In genomic region chr10:80190491-80191051, GRCm38 (mm10) we compare ENCODE assay signal across 8 mouse cellular contexts. TPM values are rescaled to one million over a fixed set of nuclear protein-coding genes. Genes with fewer than 3 reads are reported as not detected.
DNase-seq lines count a peak whose midpoint lies in the region; ATAC-seq lines count a peak whose summit lies in the region.

No protein-coding gene starts in this region.

- peak overlapping the region; percentile 75 for H3K9ac ChIP-seq in hindbrain, embryonic 12.5 days
- peak overlapping the region; percentile 70 for H3K9ac ChIP-seq in neural tube, embryonic 11.5 days (ENCODE audit: low read length)

- peaks cover 28% of the 10 kb centered on the region for H3K36me3 ChIP-seq in hindbrain, embryonic 12.5 days
- H3K36me3 ChIP-seq in neural tube, embryonic 11.5 days (ENCODE audit: control insufficient read depth, insufficient read depth, low read length), result peaks cover 2% of the 10 kb centered on the region; the same call in 1 of the 2 replicates

- H3K9me3 ChIP-seq in hindbrain, embryonic 12.5 days (replicated peaks), result no peaks in the 10 kb centered on the region
- H3K9me3 ChIP-seq in neural tube, embryonic 11.5 days (ENCODE audit: control insufficient read depth, low read length), result no peaks in the 10 kb centered on the region

- peak overlapping the region; percentile 37 for H3K4me3 ChIP-seq in hindbrain, embryonic 12.5 days
- H3K4me3 ChIP-seq in neural tube, embryonic 11.5 days (ENCODE audit: low read depth, low read length), result peak overlapping the region; percentile 41

- H3K4me1 ChIP-seq in hindbrain, embryonic 12.5 days, result peaks cover 36% of the 10 kb centered on the region
- peaks cover 7% of the 10 kb centered on the region; the same call in 1 of the 2 replicates for H3K4me1 ChIP-seq in neural tube, embryonic 11.5 days (ENCODE audit: control insufficient read depth, insufficient read depth, low read length)

- peak overlapping the region; percentile 64 for H3K4me2 ChIP-seq in hindbrain, embryonic 12.5 days (replicated peaks)
- peak overlapping the region; percentile 60 for H3K4me2 ChIP-seq in neural tube, embryonic 11.5 days (ENCODE audit: low read depth)

- peak; percentile 55 to 85 for DNase-seq in adrenal gland, adult (ENCODE audit: inconsistent age in 2 of 2, low spot score in 1 of 2)
- no peak for DNase-seq in adrenal gland, adult 18-20 months (ENCODE audit: low spot score in 2 of 2)
- DNase-seq in right cerebral cortex, postnatal 10 days (ENCODE audit: low spot score in 2 of 2), result peak; percentile 79 to 82
- DNase-seq in right cerebral cortex, postnatal 36 days (ENCODE audit: low spot score in 2 of 2), result no peak
- peak; percentile 38 for DNase-seq in liver
- peak; percentile 79 for DNase-seq in neural tube, embryonic 11.5 days (ENCODE audit: low spot score)
- DNase-seq in ovary, postnatal 14 days (ENCODE audit: low spot score), result no peak

- H3K27ac ChIP-seq in hindbrain, embryonic 12.5 days, result peak overlapping the region; percentile 79
- H3K27ac ChIP-seq in neural tube, embryonic 11.5 days (ENCODE audit: low read depth, low read length), result peak overlapping the region; percentile 69

- H3K27me3 ChIP-seq in hindbrain, embryonic 12.5 days, result peaks cover 21% of the 10 kb centered on the region
- peaks cover 25% of the 10 kb centered on the region for H3K27me3 ChIP-seq in neural tube, embryonic 11.5 days (ENCODE audit: control insufficient read depth, insufficient read depth, low read length)

- ATAC-seq in hindbrain, embryonic 12.5 days (ENCODE audit: low FRiP score), result peak; percentile 65
- peak; percentile 58 for ATAC-seq in neural tube, embryonic 11.5 days (ENCODE audit: insufficient read depth, low FRiP score, low TSS enrichment)

- WGBS in hindbrain, embryonic 12.5 days, result under 1% methylated on average over 47 of the region's 48 CpGs
- WGBS in neural tube, embryonic 11.5 days, result under 1% methylated on average over 45 of the region's 48 CpGs

RNA-seq across cellular contexts. Expression of gene Efna2, which starts 11.3 kb away (rescaled TPM):
- 1 to 10 TPM; 1.3 to 2.1 TPM for total RNA-seq in adrenal gland, adult 18-20 months (2021)
- 49.3 and 50.5 TPM in 2 replicates for polyA plus RNA-seq in hindbrain, embryonic 12.5 days (2016; fragmentation: Nextera tagmentation; extraction: Ambion mirVana)
- polyA plus RNA-seq in neural tube, embryonic 11.5 days (2014; fragmentation: Nextera tagmentation; extraction: Ambion mirVana), result 36.2 and 38.9 TPM in 2 replicates

RNA-seq across cellular contexts. Expression of gene 1600002K03Rik, which starts 17.8 kb away (rescaled TPM):
- total RNA-seq in adrenal gland, adult 18-20 months (2021), result 10 to 100 TPM; 14.7 to 16.6 TPM
- polyA plus RNA-seq in hindbrain, embryonic 12.5 days (2016; fragmentation: Nextera tagmentation; extraction: Ambion mirVana), result 12.0 and 13.3 TPM in 2 replicates
- 8.8 and 10.8 TPM in 2 replicates for polyA plus RNA-seq in neural tube, embryonic 11.5 days (2014; fragmentation: Nextera tagmentation; extraction: Ambion mirVana)

RNA-seq across cellular contexts. Expression of gene Cirbp, which starts 24.8 kb away (rescaled TPM):
- total RNA-seq in adrenal gland, adult 18-20 months (2021), result 10 to 100 TPM; 34.7 to 46.3 TPM
- 235 and 271 TPM in 2 replicates for polyA plus RNA-seq in hindbrain, embryonic 12.5 days (2016; fragmentation: Nextera tagmentation; extraction: Ambion mirVana)
- polyA plus RNA-seq in neural tube, embryonic 11.5 days (2014; fragmentation: Nextera tagmentation; extraction: Ambion mirVana), result 84.0 and 85.1 TPM in 2 replicates

RNA-seq across cellular contexts. Expression of gene Mum1, which starts 35.7 kb away (rescaled TPM):
- 10 to 100 TPM; 17.4 to 18.4 TPM for total RNA-seq in adrenal gland, adult 18-20 months (2021)
- 50.0 and 58.8 TPM in 2 replicates for polyA plus RNA-seq in hindbrain, embryonic 12.5 days (2016; fragmentation: Nextera tagmentation; extraction: Ambion mirVana)
- polyA plus RNA-seq in neural tube, embryonic 11.5 days (2014; fragmentation: Nextera tagmentation; extraction: Ambion mirVana), result 59.6 and 61.8 TPM in 2 replicates

RNA-seq across cellular contexts. Expression of gene Midn, which starts 42.5 kb away (rescaled TPM):
- 10 to 100 TPM; 64.8 to 82.0 TPM for total RNA-seq in adrenal gland, adult 18-20 months (2021)
- 42.1 and 54.5 TPM in 2 replicates for polyA plus RNA-seq in hindbrain, embryonic 12.5 days (2016; fragmentation: Nextera tagmentation; extraction: Ambion mirVana)
- 70.0 and 78.2 TPM in 2 replicates for polyA plus RNA-seq in neural tube, embryonic 11.5 days (2014; fragmentation: Nextera tagmentation; extraction: Ambion mirVana)

Comparison
In these comparisons a context has a peak if more than half of its experiments do, and no peak if none do; other contexts are left out.
1. DNase-seq: peak in adrenal gland, adult (2 of 2), right cerebral cortex, postnatal 10 days (2 of 2), liver (single experiment) and neural tube, embryonic 11.5 days (single experiment); none in adrenal gland, adult 18-20 months (0 of 2), right cerebral cortex, postnatal 36 days (0 of 2) and ovary, postnatal 14 days (single experiment).